Mouse (Mus musculus): ENCODE data around the gene Etfdh. TPM values are rescaled to one million over a fixed set of nuclear protein-coding genes. Genes with fewer than 3 reads are reported as not detected.

Gene Etfdh
- polyA plus RNA-seq, 1 experiment from 2014 or later, result 50.3 TPM

GRCm38 (mm10) chr3:79628561-79629415 is 512 bp downstream of the Etfdh start, which contains the start of gene 4930579G24Rik:
Gene 4930579G24Rik (plus strand): TSS chr3:79629079.
- ATAC-seq (ENCODE audit: low FRiP score) (peak; percentile 99), DNase-seq (ENCODE audit: low spot score) (peak; percentile 99)
- Histone ChIP-seq H3K4me1 (replicated peaks; ENCODE audit: control insufficient read depth, insufficient read depth, low read length) (no peaks in the 10 kb centered on the region), H3K27ac (ENCODE audit: low read depth, low read length) (peak within 1 kb of the TSS; percentile 45), H3K27me3 (ENCODE audit: control insufficient read depth, insufficient read depth, low read length) (no peaks in the 10 kb centered on the region), H3K4me2 (replicated peaks; ENCODE audit: low read depth, low read length) (peak within 1 kb of the TSS; percentile 70), H3K9ac (ENCODE audit: low read depth, low read length) (peak within 1 kb of the TSS; percentile 83), H3K4me3 (ENCODE audit: low read depth, low read length) (peak within 1 kb of the TSS; percentile 66), H3K9me3 (ENCODE audit: control insufficient read depth, low read length) (no peaks in the 10 kb centered on the region), H3K36me3 (ENCODE audit: control insufficient read depth, insufficient read depth, low read length) (peaks cover 9% of the 10 kb centered on the region)
- WGBS, result under 1% methylated on average over 59 of the region's 60 CpGs

- peak overlapping the region; percentile 28; the same call in 1 of the 2 replicates for H3K9ac ChIP-seq (ENCODE audit: low read depth, low read length)
- H3K36me3 ChIP-seq (ENCODE audit: control insufficient read depth, insufficient read depth, low read length), result peaks cover 7% of the 10 kb centered on the region
- H3K4me2 ChIP-seq (replicated peaks; ENCODE audit: low read depth, low read length), result peak overlapping the region; percentile 70
- no peak for ATAC-seq (ENCODE audit: low FRiP score)
- H3K27me3 ChIP-seq (ENCODE audit: control insufficient read depth, insufficient read depth, low read length), result no peaks in the 10 kb centered on the region
- H3K9me3 ChIP-seq (ENCODE audit: control insufficient read depth, low read length), result no peaks in the 10 kb centered on the region
- H3K27ac ChIP-seq (ENCODE audit: low read depth, low read length), result peak overlapping the region; percentile 37; the same call in 1 of the 2 replicates
- 2% methylated on average over 9 of the region's 9 CpGs for WGBS
- H3K4me1 ChIP-seq (replicated peaks; ENCODE audit: control insufficient read depth, insufficient read depth, low read length), result no peaks in the 10 kb centered on the region
- H3K4me3 ChIP-seq (ENCODE audit: low read depth, low read length), result peak overlapping the region; percentile 63
- no peak for DNase-seq (ENCODE audit: low spot score)
Observed at GRCm38 (mm10) chr3:79628182-79628560, 1.1 kb downstream of the Etfdh start.

- Histone ChIP-seq H3K27me3 (ENCODE audit: control insufficient read depth, insufficient read depth, low read length) (no peaks in the 10 kb centered on the region), H3K4me2 (replicated peaks; ENCODE audit: low read depth, low read length) (peak overlapping the region; percentile 70), H3K9me3 (ENCODE audit: control insufficient read depth, low read length) (no peaks in the 10 kb centered on the region), H3K4me1 (replicated peaks; ENCODE audit: control insufficient read depth, insufficient read depth, low read length) (no peaks in the 10 kb centered on the region), H3K9ac (ENCODE audit: low read depth, low read length) (peak overlapping the region; percentile 28; the same call in 1 of the 2 replicates), H3K36me3 (ENCODE audit: control insufficient read depth, insufficient read depth, low read length) (peaks cover 6% of the 10 kb centered on the region), H3K27ac (ENCODE audit: low read depth, low read length) (no peak overlapping the region), H3K4me3 (ENCODE audit: low read depth, low read length) (peak overlapping the region; percentile 63)
- DNase-seq (ENCODE audit: low spot score), result no peak
- ATAC-seq (ENCODE audit: low FRiP score), result no peak
- 36% methylated on average over 10 of the region's 10 CpGs for WGBS
Observed at GRCm38 (mm10) chr3:79627484-79628181, 1.7 kb downstream of the Etfdh start.

DNA sequence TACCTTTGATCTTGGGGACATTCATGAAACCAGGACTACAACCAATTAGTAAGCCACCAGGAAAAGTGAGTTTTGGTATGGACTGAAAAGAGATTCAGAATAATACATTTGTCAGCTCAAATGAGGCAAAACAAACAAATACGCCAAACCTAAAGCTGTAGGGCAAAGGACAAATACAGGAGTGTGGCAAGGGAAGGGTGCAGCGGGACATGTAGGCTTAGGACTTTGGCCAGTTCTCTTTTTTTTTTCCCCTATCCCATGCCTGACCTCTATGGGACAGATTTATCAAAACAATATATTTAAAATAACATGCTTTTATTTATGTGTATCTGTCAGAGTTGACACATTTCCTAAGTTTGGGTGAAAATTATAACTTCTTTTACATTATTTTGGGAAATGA is 19.4 kb downstream of the Etfdh start:
- peaks cover 9% of the 10 kb centered on the region for H3K36me3 ChIP-seq (ENCODE audit: control insufficient read depth, insufficient read depth, low read length)
- 97% methylated on average over 2 of the region's 2 CpGs for WGBS

DNA sequence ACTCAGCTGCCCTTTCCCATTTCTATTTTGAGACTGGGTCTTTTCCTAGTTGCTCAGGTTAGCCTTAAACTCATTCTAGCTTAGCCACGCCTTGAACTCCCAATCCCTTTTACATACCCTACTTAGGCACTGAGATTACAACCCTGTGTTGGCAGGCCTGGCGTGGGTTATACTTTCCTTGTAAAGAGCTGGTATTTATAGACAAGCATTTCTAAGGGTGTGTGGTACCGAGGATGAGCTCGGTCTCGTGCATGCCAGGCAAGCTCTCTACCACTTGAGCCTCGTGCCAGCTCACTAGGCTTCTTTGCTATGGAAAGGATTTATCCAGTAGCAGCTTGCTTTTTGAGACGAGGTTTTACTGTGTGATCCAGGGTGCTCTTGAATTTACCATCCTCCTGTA is 33.8 kb downstream of the Etfdh start:
- Histone ChIP-seq H3K36me3 (ENCODE audit: control insufficient read depth, insufficient read depth, low read length) (peaks cover 6% of the 10 kb centered on the region; the same call in 1 of the 2 replicates), H3K27me3 (ENCODE audit: control insufficient read depth, insufficient read depth, low read length) (no peaks in the 10 kb centered on the region), H3K27ac (ENCODE audit: low read depth, low read length) (no peak overlapping the region), H3K9me3 (ENCODE audit: control insufficient read depth, low read length) (no peaks in the 10 kb centered on the region), H3K4me3 (ENCODE audit: low read depth, low read length) (no peak overlapping the region), H3K9ac (ENCODE audit: low read depth, low read length) (no peak overlapping the region), H3K4me1 (replicated peaks; ENCODE audit: control insufficient read depth, insufficient read depth, low read length) (no peaks in the 10 kb centered on the region), H3K4me2 (replicated peaks; ENCODE audit: low read depth, low read length) (no peak overlapping the region)
- ATAC-seq (ENCODE audit: low FRiP score) (no peak), DNase-seq (ENCODE audit: low spot score) (no peak)
- 92% methylated on average over 7 of the region's 7 CpGs for WGBS

More for the DNA sequence above, 19.4 kb downstream of the Etfdh start:
- H3K9me3 ChIP-seq (ENCODE audit: control insufficient read depth, low read length), result no peaks in the 10 kb centered on the region
- no peak overlapping the region for H3K4me2 ChIP-seq (replicated peaks; ENCODE audit: low read depth, low read length)
- H3K4me3 ChIP-seq (ENCODE audit: low read depth, low read length), result no peak overlapping the region
- ATAC-seq (ENCODE audit: low FRiP score), result no peak
- no peak overlapping the region for H3K27ac ChIP-seq (ENCODE audit: low read depth, low read length)
- H3K27me3 ChIP-seq (ENCODE audit: control insufficient read depth, insufficient read depth, low read length), result no peaks in the 10 kb centered on the region
- DNase-seq (ENCODE audit: low spot score), result no peak
- no peak overlapping the region for H3K9ac ChIP-seq (ENCODE audit: low read depth, low read length)
- H3K4me1 ChIP-seq (replicated peaks; ENCODE audit: control insufficient read depth, insufficient read depth, low read length), result no peaks in the 10 kb centered on the region

DNA sequence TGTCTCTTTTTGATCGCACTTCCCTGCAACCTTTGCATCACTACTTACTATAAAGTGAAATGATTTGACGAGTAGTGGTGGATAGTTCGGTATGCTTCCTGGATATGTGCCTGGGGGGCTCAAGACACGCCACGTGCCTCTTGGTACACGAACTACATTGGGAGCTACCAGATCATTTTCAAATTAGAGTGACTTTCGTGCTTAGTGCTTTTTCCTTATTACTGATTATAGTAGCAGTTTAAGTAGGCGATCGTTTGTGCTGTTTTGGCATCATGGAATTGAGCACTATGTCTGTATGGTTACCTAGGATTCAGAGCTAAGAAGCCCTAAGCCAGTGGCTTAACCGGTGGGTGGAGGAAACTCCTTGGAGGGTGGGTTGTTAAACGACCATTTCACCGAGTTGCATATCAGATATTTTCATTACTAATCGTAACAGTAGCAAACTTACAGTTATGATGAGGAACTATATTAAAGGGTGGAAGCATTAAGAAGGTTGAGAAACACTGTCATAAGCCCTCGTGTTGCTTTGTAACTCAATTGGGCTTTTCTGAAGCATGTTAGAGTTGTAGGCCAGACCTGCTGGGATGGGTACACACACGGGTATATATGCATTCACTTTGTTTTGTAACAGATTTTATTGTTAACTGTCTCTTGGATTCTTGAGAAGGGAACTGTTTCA is 37.4 kb downstream of the Etfdh start:
- peak overlapping the region; percentile 92 for H3K9ac ChIP-seq (ENCODE audit: low read depth, low read length)
- H3K9me3 ChIP-seq (ENCODE audit: control insufficient read depth, low read length), result no peaks in the 10 kb centered on the region
- peak overlapping the region; percentile 60 for H3K4me2 ChIP-seq (replicated peaks; ENCODE audit: low read depth, low read length)
- H3K4me1 ChIP-seq (replicated peaks; ENCODE audit: control insufficient read depth, insufficient read depth, low read length), result no peaks in the 10 kb centered on the region
- peak; percentile 5; the same call in 1 of the 2 replicates for ATAC-seq (ENCODE audit: low FRiP score)
- H3K36me3 ChIP-seq (ENCODE audit: control insufficient read depth, insufficient read depth, low read length), result peaks cover 6% of the 10 kb centered on the region; the same call in 1 of the 2 replicates
- DNase-seq (ENCODE audit: low spot score), result no peak
- H3K27me3 ChIP-seq (ENCODE audit: control insufficient read depth, insufficient read depth, low read length), result no peaks in the 10 kb centered on the region
- 8% methylated on average over 15 of the region's 15 CpGs for WGBS
- peak overlapping the region; percentile 82 for H3K4me3 ChIP-seq (ENCODE audit: low read depth, low read length)
- H3K27ac ChIP-seq (ENCODE audit: low read depth, low read length), result no peak overlapping the region

DNA sequence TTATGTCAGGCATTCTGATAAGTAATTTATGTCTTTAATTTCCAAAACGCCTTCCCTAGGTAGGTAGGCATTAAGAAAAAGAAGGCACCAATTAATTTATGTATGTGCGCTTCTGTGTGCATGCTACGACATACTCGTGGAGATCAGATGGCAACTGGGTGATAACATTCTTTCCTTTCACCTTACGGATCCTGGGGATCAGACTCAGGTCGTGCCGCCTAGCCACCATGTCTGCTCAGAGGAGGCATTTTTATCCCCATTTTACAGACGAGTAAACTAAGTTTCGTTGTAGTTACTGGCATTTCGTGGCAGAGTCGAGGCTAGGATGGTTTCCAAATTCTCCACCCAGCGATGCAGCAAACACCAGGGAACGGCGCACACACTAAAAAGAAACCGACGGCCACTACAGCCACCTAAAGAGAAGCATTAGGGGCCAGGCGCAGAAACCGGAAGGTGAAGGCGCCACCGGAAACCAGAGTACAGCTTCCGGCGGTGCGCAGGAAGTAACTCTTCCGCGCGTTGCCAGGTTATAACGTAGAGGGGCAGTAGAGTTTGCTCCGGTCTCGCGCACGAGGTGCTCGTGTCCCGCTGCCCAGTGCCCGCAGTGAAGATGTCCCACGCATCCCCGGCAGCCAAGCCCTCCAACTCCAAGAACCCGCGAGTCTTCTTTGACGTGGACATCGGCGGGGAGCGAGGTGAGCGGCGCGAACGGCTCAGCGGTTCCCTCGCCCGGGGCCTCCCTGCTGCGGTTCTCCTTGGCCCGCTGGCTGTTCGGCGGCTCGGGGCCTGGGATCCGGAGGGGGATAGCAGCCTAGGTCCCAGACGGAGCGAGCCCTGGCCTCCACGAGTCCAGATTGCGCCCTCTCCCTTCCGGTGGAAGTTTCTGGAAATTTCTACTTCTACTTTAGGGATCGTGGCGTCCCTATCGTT is 38.2 kb downstream of the Etfdh start, which contains the start of gene Ppid:
Gene Ppid (plus strand): TSS at position 480 of the 930 bp plus-strand sequence.
- H3K36me3 ChIP-seq (ENCODE audit: control insufficient read depth, insufficient read depth, low read length), result peaks cover 5% of the 10 kb centered on the region; the same call in 1 of the 2 replicates
- peak within 1 kb of the TSS; percentile 71 for H3K27ac ChIP-seq (ENCODE audit: low read depth, low read length)
- H3K27me3 ChIP-seq (ENCODE audit: control insufficient read depth, insufficient read depth, low read length), result no peaks in the 10 kb centered on the region
- ATAC-seq (ENCODE audit: low FRiP score), result peak; percentile 87
- WGBS, result 3% methylated on average over 63 of the region's 63 CpGs
- peak within 1 kb of the TSS; percentile 82 for H3K4me3 ChIP-seq (ENCODE audit: low read depth, low read length)
- H3K9me3 ChIP-seq (ENCODE audit: control insufficient read depth, low read length), result no peaks in the 10 kb centered on the region
- H3K9ac ChIP-seq (ENCODE audit: low read depth, low read length), result peak within 1 kb of the TSS; percentile 92
- no peaks in the 10 kb centered on the region for H3K4me1 ChIP-seq (replicated peaks; ENCODE audit: control insufficient read depth, insufficient read depth, low read length)
- H3K4me2 ChIP-seq (replicated peaks; ENCODE audit: low read depth, low read length), result peak within 1 kb of the TSS; percentile 60
- peak; percentile 90 for DNase-seq (ENCODE audit: low spot score)
